Mouse (Mus musculus) right cerebral cortex, postnatal 25 days (tissue): Measurements from ENCODE around the gene Gm28374.
"Not testable (repeated sequence)": the region's sequence is repeated elsewhere in the genome, so short reads cannot be mapped to it uniquely, and the experiment has no call there.

Experiments
- DNase-seq: peaks from one replicate; pipeline ENCODE4 v3.0.0; 2022

The Gm28374 gene

DNA sequence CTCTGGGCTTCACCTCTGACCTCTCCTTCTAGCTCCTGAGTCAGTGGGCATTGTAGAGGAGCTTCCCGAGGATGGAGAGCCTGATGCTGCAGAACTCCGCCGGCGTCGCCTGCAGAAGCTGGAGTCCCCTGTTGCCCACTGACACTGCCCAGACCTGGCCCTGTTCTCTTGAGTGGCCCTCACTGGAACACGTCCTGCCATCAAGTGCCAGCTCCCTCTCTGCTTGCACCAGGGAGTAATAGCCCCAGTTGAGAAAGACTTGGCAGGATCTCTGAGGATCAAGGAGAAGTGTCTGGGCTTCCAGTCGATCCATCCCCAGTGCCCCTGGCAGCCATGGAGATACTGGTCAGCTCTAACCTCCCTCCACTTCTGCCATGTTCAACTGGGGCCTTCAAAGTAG lies 29.5 kb downstream of the Gm28374 start:
- no peak for DNase-seq

DNA sequence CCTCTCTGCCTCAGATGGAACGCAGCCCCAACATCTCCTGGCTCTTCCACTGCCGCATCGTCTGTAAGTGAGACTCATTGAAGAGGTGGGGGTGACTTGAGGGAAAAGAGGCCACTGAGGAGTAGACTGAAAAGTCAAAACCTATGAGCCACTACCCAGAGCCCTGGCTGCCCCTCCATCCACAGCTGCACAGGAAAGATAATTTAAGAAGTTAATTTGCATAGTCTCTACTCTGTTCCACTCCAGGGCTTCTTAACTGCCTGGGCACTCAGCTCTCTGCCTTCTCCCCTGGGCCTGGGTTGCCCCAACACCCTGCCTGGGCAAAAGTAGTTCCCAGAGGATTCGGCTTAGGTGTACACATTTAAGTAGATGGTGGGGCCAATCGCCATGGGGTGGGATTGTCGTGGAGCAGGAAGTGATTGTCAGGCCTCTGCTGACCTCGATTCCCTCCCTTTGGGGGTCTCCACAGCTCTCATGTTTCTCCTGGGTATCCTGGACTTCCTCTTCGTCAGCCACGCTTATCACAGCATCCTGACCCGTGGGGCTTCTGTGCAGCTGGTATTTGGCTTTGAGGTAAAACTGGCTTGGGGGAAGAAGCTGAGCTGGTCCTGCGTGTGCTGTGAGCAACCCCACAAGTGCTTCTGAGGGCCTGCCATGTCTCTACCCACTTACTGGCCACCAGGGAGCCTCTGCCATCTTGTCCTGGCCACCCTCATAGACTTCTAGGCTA lies 33.2 kb downstream of the Gm28374 start:
- no peak for DNase-seq

DNA sequence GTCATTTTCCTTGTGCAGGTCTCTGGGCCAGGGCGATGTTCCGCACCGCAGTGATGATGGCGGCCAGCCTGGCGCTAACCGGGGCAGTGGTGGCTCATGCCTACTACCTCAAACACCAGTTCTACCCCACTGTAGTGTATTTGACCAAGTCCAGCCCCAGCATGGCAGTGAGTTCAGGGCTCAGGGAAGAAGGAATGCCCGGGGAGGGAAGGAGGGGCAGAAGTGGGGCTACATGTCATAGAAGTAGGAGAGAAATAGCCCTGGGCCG lies 34.2 kb downstream of the Gm28374 start:
- DNase-seq = no peak

DNA sequence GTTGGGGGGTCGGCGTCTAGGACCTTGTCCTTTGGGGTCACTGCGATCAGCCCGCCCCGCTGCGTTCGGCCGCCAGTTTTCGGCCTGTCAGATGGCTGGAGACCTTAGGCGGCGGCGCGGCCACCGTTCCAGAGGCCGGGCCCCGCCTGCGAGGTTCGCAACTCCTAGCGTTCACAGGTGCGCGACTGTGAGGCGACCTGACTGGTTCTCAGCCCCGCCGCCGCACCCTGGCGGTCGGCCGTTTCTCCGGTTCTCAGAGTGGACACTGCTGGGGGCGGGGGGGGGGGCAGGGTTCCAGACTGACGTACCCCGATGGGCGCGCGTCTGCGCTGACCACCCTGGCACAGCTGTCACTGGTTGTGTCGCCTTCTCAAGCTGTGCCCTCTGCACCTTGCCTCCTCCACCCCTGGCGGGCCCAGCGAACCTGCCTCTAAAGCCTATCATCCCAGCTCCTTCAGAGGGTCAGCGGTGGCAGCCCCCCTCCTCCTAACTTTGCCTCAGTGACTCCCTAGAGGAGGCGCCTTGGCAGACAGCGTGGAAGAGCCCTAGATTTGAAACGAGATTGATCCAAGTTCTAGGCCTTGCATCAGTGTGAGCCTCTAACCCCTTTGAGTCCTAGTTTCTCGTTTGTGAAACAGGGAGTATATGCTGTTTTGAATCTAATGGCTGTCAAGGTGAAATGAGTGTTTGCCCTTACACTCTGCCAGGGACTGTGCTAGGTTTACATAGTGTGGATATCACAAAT lies 34.7 kb downstream of the Gm28374 start:
- no peak for DNase-seq

- DNase-seq = peak; percentile 90
Observed at GRCm38 (mm10) chr19:6046294-6047153, 35.5 kb downstream of the Gm28374 start, which contains the start of gene Syvn1. Syvn1 (plus strand) TSS chr19:6046576.

- no peak for DNase-seq
Observed at GRCm38 (mm10) chr19:6045366-6046293, 36.4 kb downstream of the Gm28374 start.

DNA sequence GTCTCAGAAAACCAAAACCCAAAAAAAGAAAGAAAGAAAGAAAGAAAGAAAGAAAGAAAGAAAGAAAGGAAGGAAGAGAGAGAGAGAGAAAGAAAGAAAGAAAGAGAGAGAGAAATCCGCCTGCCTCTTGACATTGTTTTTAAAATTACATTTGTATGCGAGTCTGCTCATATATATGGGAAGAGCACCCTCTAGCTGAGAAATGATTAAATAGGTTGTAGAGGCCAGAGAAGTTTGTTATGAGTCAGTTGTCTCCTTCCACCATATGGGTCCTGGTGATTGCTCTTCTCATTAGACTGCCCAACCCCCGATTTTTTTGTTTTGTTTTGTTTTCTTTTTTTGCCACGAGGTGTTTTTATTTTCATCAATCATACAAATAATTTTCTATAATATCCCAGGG lies 38.0 kb downstream of the Gm28374 start:
- DNase-seq = not testable (repeated sequence)

GRCm38 (mm10) chr19:6042293-6042692 lies 39.8 kb downstream of the Gm28374 start:
- no peak for DNase-seq

- DNase-seq = no peak
Observed at GRCm38 (mm10) chr19:6040002-6040401, 42.1 kb downstream of the Gm28374 start.

GRCm38 (mm10) chr19:6038326-6038725 lies 43.7 kb downstream of the Gm28374 start:
- DNase-seq = no peak

DNA sequence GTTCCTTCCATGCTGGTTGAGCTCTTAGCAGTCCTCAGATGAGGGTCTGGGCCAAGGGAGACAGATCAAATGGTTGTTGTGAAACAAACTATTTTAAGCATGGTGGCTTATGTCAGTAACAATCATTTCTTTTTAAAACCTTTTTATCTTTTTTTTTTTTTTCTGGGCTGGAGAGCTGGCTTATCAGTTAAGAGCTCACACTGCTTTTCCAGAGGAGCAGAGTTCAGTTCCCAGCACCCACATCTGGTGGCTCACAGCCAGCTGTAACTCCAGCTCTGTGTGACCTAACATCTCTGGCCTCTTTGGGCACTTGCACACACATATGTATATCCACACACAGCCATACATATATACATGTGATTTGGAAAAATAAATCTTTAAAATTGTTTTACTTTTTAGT lies 44.4 kb downstream of the Gm28374 start:
- no peak for DNase-seq

DNA sequence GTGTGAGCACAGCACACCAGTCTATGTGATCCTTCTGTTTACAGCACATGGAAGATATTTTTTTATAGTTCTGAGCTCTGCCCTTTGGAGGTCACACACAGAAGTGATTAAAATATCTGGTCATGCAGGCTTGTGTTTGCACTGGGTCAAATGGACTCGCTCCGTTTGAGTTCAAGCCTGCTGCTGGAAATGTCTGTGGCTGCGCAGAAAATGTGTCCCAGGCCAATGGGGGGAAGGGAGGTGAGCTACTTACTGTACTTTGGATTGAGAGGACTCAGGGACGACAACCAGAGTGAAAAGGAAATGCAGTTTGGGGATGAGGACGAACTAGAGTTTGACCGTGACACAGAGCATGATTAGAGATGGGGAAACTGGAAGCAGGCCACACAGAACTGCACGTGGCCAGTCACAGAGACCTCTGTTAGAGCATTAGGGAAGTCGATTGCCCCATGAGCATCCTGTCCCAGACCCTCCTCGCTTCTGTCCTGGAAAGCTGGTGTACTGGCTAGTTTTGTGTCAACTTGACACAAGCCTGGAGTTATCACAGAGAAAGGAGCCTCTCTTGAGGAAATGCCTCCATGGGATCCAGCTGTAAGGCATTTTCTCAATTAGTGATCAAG lies 46.0 kb downstream of the Gm28374 start:
- DNase-seq = no peak

- DNase-seq = no peak
Observed at GRCm38 (mm10) chr19:6030520-6031280, 51.4 kb downstream of the Gm28374 start.

DNA sequence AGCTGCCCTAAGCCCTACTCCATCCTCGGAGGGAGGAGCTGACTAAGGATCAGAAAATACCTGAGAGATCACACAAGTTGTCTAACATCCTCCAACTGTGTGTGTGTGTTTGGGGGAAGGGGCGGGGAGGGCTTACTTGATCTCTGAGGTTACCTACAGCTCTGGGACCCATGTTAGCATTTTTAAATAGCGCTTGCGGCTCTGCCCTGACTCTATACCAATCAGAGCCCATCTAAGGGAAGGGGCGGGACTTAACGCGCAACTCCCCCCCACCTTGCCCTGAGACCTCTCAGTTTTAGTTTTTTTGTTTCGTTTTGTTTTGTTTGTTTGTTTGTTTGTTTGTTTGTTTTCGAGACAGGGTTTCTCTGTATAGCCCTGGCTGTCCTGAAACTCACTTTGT lies 52.6 kb downstream of the Gm28374 start:
- DNase-seq = no peak

DNA sequence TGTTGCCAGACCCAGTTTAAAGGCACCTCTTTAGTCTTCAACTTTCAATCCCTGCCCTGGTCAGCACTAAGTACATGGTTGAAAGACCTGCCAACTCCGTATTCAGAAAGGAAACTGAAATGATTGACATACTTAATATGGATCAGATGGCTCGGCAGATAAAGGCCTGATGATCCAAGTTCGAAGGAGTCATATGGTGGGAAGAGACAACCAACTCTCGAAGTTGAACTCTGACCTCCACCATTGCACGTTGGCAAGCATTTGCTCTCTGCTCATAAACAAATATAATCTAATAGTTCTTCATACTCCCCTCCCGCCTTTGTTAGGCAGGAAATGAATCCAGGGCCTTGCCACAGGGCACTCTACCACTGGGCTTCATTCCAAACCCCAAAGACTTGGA lies 53.1 kb downstream of the Gm28374 start:
- DNase-seq = no peak
